Mouse (Mus musculus): ENCODE measurements at regions not wholly inside any gene's neighbourhood (a gene's known extent, or its start where the extent isn't known, plus 50 kb on each side); places are given as distances from the start of the nearest gene placed in this dataset.

DNA sequence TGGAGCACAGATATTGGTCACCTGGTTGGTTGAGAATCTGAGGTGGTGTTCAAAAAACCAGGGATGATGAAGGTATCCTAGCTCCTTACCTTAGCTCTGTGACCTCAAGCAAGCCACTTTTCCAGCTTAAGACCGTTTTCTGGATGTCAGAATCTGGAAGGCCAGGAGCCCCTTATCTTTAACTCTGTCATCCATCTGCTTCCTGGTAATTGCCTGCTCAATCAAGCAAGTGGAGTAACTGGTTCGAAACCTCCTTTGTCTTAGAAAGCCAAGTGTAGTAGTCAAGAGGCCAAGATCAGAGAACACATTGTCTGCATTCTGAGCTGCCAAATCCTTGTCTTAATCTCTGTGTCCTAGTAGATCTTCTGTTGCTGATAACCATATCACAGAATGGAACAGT is 95.9 kb upstream of the Tmem164 start:
- Histone ChIP-seq H3K4me3 (ENCODE audit: insufficient read depth, poor library complexity, severe bottlenecking) (no peak overlapping the region), H3K27me3 (ENCODE audit: control insufficient read depth, insufficient read depth, insufficient read length) (no peaks in the 10 kb centered on the region), H3K79me2 (ENCODE audit: control insufficient read depth, insufficient read depth) (no peaks in the 10 kb centered on the region), H3ac (ENCODE audit: control insufficient read depth, insufficient read length, low read depth) (no peak overlapping the region), H3K36me3 (ENCODE audit: control insufficient read depth, insufficient read depth) (no peaks in the 10 kb centered on the region), H3K79me3 (ENCODE audit: low read depth) (no peaks in the 10 kb centered on the region)
- TF ChIP-seq MYOD1 (IDR thresholded peaks at IDR 0.05; ENCODE audit: control insufficient read depth, insufficient read length, low read depth) (no peak), FOSL1 (IDR thresholded peaks at IDR 0.05; ENCODE audit: insufficient read depth, low read length, poor library complexity, severe bottlenecking) (no peak), MAX (IDR thresholded peaks at IDR 0.05) (no peak), MYOG (IDR thresholded peaks at IDR 0.05; ENCODE audit: control insufficient read depth, extremely low read depth, insufficient read length) (no peak), USF1 (IDR thresholded peaks at IDR 0.05; ENCODE audit: low read depth) (no peak), CTCF (IDR thresholded peaks at IDR 0.05; ENCODE audit: control insufficient read depth, insufficient read depth, insufficient read length) (no peak), CEBPB (IDR thresholded peaks at IDR 0.05; ENCODE audit: low read depth) (no peak)

DNA sequence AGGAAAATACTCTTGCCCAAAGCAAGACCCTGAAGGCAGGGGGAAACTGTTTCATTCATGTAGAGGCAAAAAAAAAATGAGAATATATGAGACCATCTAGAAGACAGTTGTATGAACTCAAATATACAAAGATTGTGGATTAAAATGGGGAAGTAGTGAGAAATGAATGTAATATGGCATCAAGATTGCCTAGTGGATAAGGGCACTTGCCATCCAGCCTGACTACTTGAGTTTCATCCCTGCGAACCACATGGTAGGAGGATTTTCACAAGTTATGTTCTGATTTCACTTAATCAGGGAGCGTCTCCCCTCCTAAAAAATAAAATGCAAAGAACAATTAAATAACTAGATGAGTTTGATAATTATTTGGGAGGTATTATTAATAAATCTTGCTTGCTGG is 81.8 kb upstream of the Tmem164 start:
- Histone ChIP-seq H3K27me3 (ENCODE audit: control insufficient read depth, insufficient read depth, insufficient read length) (no peaks in the 10 kb centered on the region), H3K79me2 (ENCODE audit: control insufficient read depth, insufficient read depth) (no peaks in the 10 kb centered on the region), H3K36me3 (ENCODE audit: control insufficient read depth, insufficient read depth) (no peaks in the 10 kb centered on the region), H3K4me3 (ENCODE audit: insufficient read depth, poor library complexity, severe bottlenecking) (no peak overlapping the region), H3K79me3 (ENCODE audit: low read depth) (no peaks in the 10 kb centered on the region), H3ac (ENCODE audit: control insufficient read depth, insufficient read length, low read depth) (no peak overlapping the region)
- TF ChIP-seq MYOG (IDR thresholded peaks at IDR 0.05; ENCODE audit: control insufficient read depth, extremely low read depth, insufficient read length) (no peak), CEBPB (IDR thresholded peaks at IDR 0.05; ENCODE audit: low read depth) (no peak), MAX (IDR thresholded peaks at IDR 0.05) (no peak), MYOD1 (IDR thresholded peaks at IDR 0.05; ENCODE audit: control insufficient read depth, insufficient read length, low read depth) (no peak), FOSL1 (IDR thresholded peaks at IDR 0.05; ENCODE audit: insufficient read depth, low read length, poor library complexity, severe bottlenecking) (no peak), CTCF (IDR thresholded peaks at IDR 0.05; ENCODE audit: control insufficient read depth, insufficient read depth, insufficient read length) (no peak), USF1 (IDR thresholded peaks at IDR 0.05; ENCODE audit: low read depth) (no peak)

DNA sequence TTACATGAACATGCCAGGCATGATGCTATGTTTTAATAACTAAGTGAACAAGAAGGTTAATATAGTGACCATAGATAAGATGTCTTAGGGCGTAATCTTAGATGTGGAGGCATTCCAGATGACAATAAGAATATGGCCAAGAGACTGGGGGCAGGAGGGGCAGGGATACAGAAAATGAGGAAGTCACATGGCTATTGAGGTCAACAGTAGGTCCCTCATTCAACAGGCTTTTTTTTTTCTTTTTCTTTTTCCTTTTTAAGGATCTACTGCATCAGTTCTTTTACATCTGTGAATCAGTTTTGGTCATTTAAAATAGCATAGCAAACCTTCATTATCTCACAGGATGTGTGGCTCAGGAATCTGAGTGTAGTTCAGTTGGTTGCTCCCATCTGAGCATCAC is 80.4 kb upstream of the Tmem164 start:
- Histone ChIP-seq H3K79me3 (ENCODE audit: low read depth) (no peaks in the 10 kb centered on the region), H3K79me2 (ENCODE audit: control insufficient read depth, insufficient read depth) (no peaks in the 10 kb centered on the region), H3K27me3 (ENCODE audit: control insufficient read depth, insufficient read depth, insufficient read length) (no peaks in the 10 kb centered on the region), H3K36me3 (ENCODE audit: control insufficient read depth, insufficient read depth) (no peaks in the 10 kb centered on the region), H3K4me3 (ENCODE audit: insufficient read depth, poor library complexity, severe bottlenecking) (no peak overlapping the region), H3ac (ENCODE audit: control insufficient read depth, insufficient read length, low read depth) (no peak overlapping the region)
- TF ChIP-seq CTCF (IDR thresholded peaks at IDR 0.05; ENCODE audit: control insufficient read depth, insufficient read depth, insufficient read length), result no peak
- TF ChIP-seq USF1 (IDR thresholded peaks at IDR 0.05; ENCODE audit: low read depth), result no peak
- TF ChIP-seq CEBPB (IDR thresholded peaks at IDR 0.05; ENCODE audit: low read depth), result no peak
- no peak for TF ChIP-seq MAX (IDR thresholded peaks at IDR 0.05)
- TF ChIP-seq MYOD1 (IDR thresholded peaks at IDR 0.05; ENCODE audit: control insufficient read depth, insufficient read length, low read depth), result no peak
- no peak for TF ChIP-seq FOSL1 (IDR thresholded peaks at IDR 0.05; ENCODE audit: insufficient read depth, low read length, poor library complexity, severe bottlenecking)
- TF ChIP-seq MYOG (IDR thresholded peaks at IDR 0.05; ENCODE audit: control insufficient read depth, extremely low read depth, insufficient read length), result no peak

DNA sequence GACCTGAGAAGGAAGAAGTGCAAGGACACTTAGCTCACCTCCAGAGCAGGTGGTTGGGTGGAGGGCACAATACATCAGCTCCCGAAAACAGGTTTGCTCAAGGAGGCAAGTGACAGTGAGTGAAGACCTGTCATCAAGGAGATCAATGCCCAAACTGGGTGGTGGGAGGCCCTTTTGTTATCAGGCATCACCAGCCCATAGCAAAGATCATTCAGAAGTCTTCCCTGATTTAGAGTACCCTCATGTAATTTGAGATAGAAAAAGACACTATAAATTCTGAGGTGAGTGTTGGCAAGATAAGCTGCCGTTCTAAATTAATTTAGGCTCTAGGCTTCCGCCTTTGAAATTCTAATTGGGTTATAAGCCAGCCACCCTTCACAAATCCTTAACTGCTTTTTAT is 76.1 kb upstream of the Tmem164 start:
- no peaks in the 10 kb centered on the region for H3K27me3 ChIP-seq (ENCODE audit: control insufficient read depth, insufficient read depth, insufficient read length)
- H3K79me2 ChIP-seq (ENCODE audit: control insufficient read depth, insufficient read depth), result no peaks in the 10 kb centered on the region
- no peaks in the 10 kb centered on the region for H3K79me3 ChIP-seq (ENCODE audit: low read depth)

DNA sequence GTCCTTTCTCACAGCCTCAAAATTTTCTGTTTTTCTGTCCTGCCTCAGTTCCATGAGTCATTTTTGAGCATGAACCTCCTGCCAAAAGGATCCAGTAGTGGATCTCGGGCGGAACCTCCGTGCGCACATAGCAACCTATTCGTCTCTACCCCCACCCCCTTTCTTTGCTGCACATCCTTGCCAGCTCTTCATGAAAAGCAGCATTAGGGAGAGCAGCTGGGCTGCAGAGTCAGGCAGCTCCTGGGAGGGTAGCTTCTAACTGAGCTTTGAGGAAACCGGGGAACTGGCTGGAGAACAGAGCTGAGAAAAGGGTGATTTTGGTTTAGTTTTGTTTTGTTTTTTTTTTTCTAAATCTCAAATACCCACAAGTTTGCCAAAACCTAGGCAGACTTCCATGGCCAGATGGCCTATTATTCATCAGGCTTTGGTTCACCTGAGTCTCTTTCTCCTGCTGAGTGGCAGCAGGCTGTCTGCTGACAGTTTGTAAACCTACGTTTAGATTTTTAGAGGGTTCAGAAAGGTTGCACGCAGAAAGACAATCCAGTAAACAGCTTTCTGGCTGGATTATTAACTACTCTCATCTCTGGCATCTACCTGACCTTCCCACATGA is 74.5 kb upstream of the Tmem164 start:
- H3K36me3 ChIP-seq (ENCODE audit: control insufficient read depth, insufficient read depth), result no peaks in the 10 kb centered on the region
- H3ac ChIP-seq (ENCODE audit: control insufficient read depth, insufficient read length, low read depth), result no peak overlapping the region
- H3K79me2 ChIP-seq (ENCODE audit: control insufficient read depth, insufficient read depth), result no peaks in the 10 kb centered on the region
- H3K79me3 ChIP-seq (ENCODE audit: low read depth), result no peaks in the 10 kb centered on the region
- TF ChIP-seq MYOG (IDR thresholded peaks at IDR 0.05; ENCODE audit: control insufficient read depth, extremely low read depth, insufficient read length) (no peak), MYOD1 (IDR thresholded peaks at IDR 0.05; ENCODE audit: control insufficient read depth, insufficient read length, low read depth) (no peak), MAX (IDR thresholded peaks at IDR 0.05) (no peak), FOSL1 (IDR thresholded peaks at IDR 0.05; ENCODE audit: insufficient read depth, low read length, poor library complexity, severe bottlenecking) (no peak), CTCF (IDR thresholded peaks at IDR 0.05; ENCODE audit: control insufficient read depth, insufficient read depth, insufficient read length) (no peak), USF1 (IDR thresholded peaks at IDR 0.05; ENCODE audit: low read depth) (no peak), CEBPB (IDR thresholded peaks at IDR 0.05; ENCODE audit: low read depth) (no peak)
- no peak overlapping the region for H3K4me3 ChIP-seq (ENCODE audit: insufficient read depth, poor library complexity, severe bottlenecking)
- no peaks in the 10 kb centered on the region for H3K27me3 ChIP-seq (ENCODE audit: control insufficient read depth, insufficient read depth, insufficient read length)

More for the DNA sequence above, 76.1 kb upstream of the Tmem164 start:
- Histone ChIP-seq H3K36me3 (ENCODE audit: control insufficient read depth, insufficient read depth) (no peaks in the 10 kb centered on the region), H3ac (ENCODE audit: control insufficient read depth, insufficient read length, low read depth) (no peak overlapping the region), H3K4me3 (ENCODE audit: insufficient read depth, poor library complexity, severe bottlenecking) (no peak overlapping the region)
- no peak for TF ChIP-seq FOSL1 (IDR thresholded peaks at IDR 0.05; ENCODE audit: insufficient read depth, low read length, poor library complexity, severe bottlenecking)
- TF ChIP-seq MYOD1 (IDR thresholded peaks at IDR 0.05; ENCODE audit: control insufficient read depth, insufficient read length, low read depth), result no peak
- no peak for TF ChIP-seq CEBPB (IDR thresholded peaks at IDR 0.05; ENCODE audit: low read depth)
- TF ChIP-seq CTCF (IDR thresholded peaks at IDR 0.05; ENCODE audit: control insufficient read depth, insufficient read depth, insufficient read length), result no peak
- TF ChIP-seq MYOG (IDR thresholded peaks at IDR 0.05; ENCODE audit: control insufficient read depth, extremely low read depth, insufficient read length), result no peak
- no peak for TF ChIP-seq USF1 (IDR thresholded peaks at IDR 0.05; ENCODE audit: low read depth)
- TF ChIP-seq MAX (IDR thresholded peaks at IDR 0.05), result no peak
